Comparison of ENCODE assay signal across 19 mouse cellular contexts in genomic region chr7:101616136-101616835, GRCm38 (mm10). TPM values are rescaled to one million over a fixed set of nuclear protein-coding genes. Genes with fewer than 3 reads are reported as not detected.
"Had no signal": no experiment of that assay in that cellular context is flagged by ENCODE, and none has a peak within 500 bp of the region (broad histone marks: within the 10 kb centered on the region; RNA-seq: fewer than 3 reads in every experiment).

No protein-coding gene starts in this region.

- H3K27ac ChIP-seq: limb, embryonic 13.5 days; liver, embryonic 14.5 days; lung, embryonic 15.5 days; macrophage; midbrain, embryonic 12.5 days; neural tube, embryonic 13.5 days had no signal

- H3K9me3 ChIP-seq: limb, embryonic 13.5 days; lung, embryonic 15.5 days; midbrain, embryonic 12.5 days; neural tube, embryonic 13.5 days had no signal

- H3K27me3 ChIP-seq: limb, embryonic 13.5 days; lung, embryonic 15.5 days; midbrain, embryonic 12.5 days; neural tube, embryonic 13.5 days had no signal

- H3K4me3 ChIP-seq: limb, embryonic 13.5 days; lung, embryonic 15.5 days; midbrain, embryonic 12.5 days; neural tube, embryonic 13.5 days had no signal

- H3K9ac ChIP-seq: limb, embryonic 13.5 days; liver, embryonic 14.5 days; lung, embryonic 15.5 days; midbrain, embryonic 12.5 days; neural tube, embryonic 13.5 days had no signal

- H3K4me2 ChIP-seq: limb, embryonic 13.5 days; lung, embryonic 15.5 days; midbrain, embryonic 12.5 days; neural tube, embryonic 13.5 days had no signal

- ATAC-seq: midbrain, embryonic 16.5 days had no signal

- H3K36me3 ChIP-seq: limb, embryonic 13.5 days; lung, embryonic 15.5 days; midbrain, embryonic 12.5 days; neural tube, embryonic 13.5 days had no signal

- DNase-seq: kidney, adult 8-10 months; layer of hippocampus, adult 9-11 months; left cerebral cortex, postnatal 4 days; retina, postnatal 1 day; right cerebral cortex, postnatal 4 days; spleen, adult 18-20 months; thymus, adult 18-20 months; thymus, postnatal 25 days had no signal

- H3K4me1 ChIP-seq: limb, embryonic 13.5 days; lung, embryonic 15.5 days; midbrain, embryonic 12.5 days; neural tube, embryonic 13.5 days had no signal

RNA-seq across cellular contexts. Expression of gene Art2b, which starts 30.9 kb away (rescaled TPM):
- total RNA-seq: layer of hippocampus, adult 18-20 months; left cerebral cortex, postnatal 10 days; left cerebral cortex, postnatal 4 days had no signal
- polyA plus RNA-seq: kidney, embryonic 16.5 days; limb, embryonic 13.5 days; lung, embryonic 15.5 days; midbrain, embryonic 12.5 days; midbrain, embryonic 16.5 days; neural tube, embryonic 13.5 days; stomach, embryonic 14.5 days had no signal
